Mouse (Mus musculus): ENCODE results near the gene Rbfox1. TPM values are rescaled to one million over a fixed set of nuclear protein-coding genes. Genes with fewer than 3 reads are reported as not detected.

Gene Rbfox1
- polyA plus RNA-seq, 1 experiment from 2014 or later, result 4.5 TPM

GRCm38 (mm10) chr16:6882683-6883430, 997.7 kb downstream of the Rbfox1 start:
- no peak overlapping the region for H3K4me3 ChIP-seq (replicated peaks; ENCODE audit: low read length)
- no peaks in the 10 kb centered on the region for H3K4me1 ChIP-seq (ENCODE audit: control insufficient read depth, insufficient read depth, low read length)
- no peaks in the 10 kb centered on the region for H3K9me3 ChIP-seq (replicated peaks; ENCODE audit: control insufficient read depth, low read length)
- H3K27ac ChIP-seq (ENCODE audit: low read length), result no peak overlapping the region
- no peak for ATAC-seq (ENCODE audit: insufficient read depth, low FRiP score)
- WGBS, result 36% methylated on average over 12 of the region's 12 CpGs
- H3K9ac ChIP-seq (ENCODE audit: low read length), result no peak overlapping the region
- no peaks in the 10 kb centered on the region for H3K27me3 ChIP-seq (ENCODE audit: control insufficient read depth, insufficient read depth, low read length)
- no peak overlapping the region for H3K4me2 ChIP-seq (ENCODE audit: low read depth, low read length)
- no peaks in the 10 kb centered on the region for H3K36me3 ChIP-seq (ENCODE audit: control insufficient read depth, insufficient read depth, low read length)

- Histone ChIP-seq H3K36me3 (ENCODE audit: control insufficient read depth, insufficient read depth, low read length) (no peaks in the 10 kb centered on the region), H3K27me3 (ENCODE audit: control insufficient read depth, insufficient read depth, low read length) (no peaks in the 10 kb centered on the region), H3K4me3 (replicated peaks; ENCODE audit: low read length) (no peak overlapping the region), H3K9ac (ENCODE audit: low read length) (no peak overlapping the region), H3K27ac (ENCODE audit: low read length) (no peak overlapping the region), H3K4me1 (ENCODE audit: control insufficient read depth, insufficient read depth, low read length) (no peaks in the 10 kb centered on the region), H3K9me3 (replicated peaks; ENCODE audit: control insufficient read depth, low read length) (no peaks in the 10 kb centered on the region), H3K4me2 (ENCODE audit: low read depth, low read length) (no peak overlapping the region)
- no peak for ATAC-seq (ENCODE audit: insufficient read depth, low FRiP score)
- WGBS, result 23% methylated on average over 1 of the region's 1 CpGs
Measured at GRCm38 (mm10) chr16:6883798-6884197, 998.6 kb downstream of the Rbfox1 start.

- no peaks in the 10 kb centered on the region for H3K9me3 ChIP-seq (replicated peaks; ENCODE audit: control insufficient read depth, low read length)
- no peak for ATAC-seq (ENCODE audit: insufficient read depth, low FRiP score)
- H3K27ac ChIP-seq (ENCODE audit: low read length), result no peak overlapping the region
- 76% methylated on average over 3 of the region's 3 CpGs for WGBS
- H3K4me3 ChIP-seq (replicated peaks; ENCODE audit: low read length), result no peak overlapping the region
- H3K4me2 ChIP-seq (ENCODE audit: low read depth, low read length), result no peak overlapping the region
- no peaks in the 10 kb centered on the region for H3K36me3 ChIP-seq (ENCODE audit: control insufficient read depth, insufficient read depth, low read length)
- no peaks in the 10 kb centered on the region for H3K4me1 ChIP-seq (ENCODE audit: control insufficient read depth, insufficient read depth, low read length)
- H3K27me3 ChIP-seq (ENCODE audit: control insufficient read depth, insufficient read depth, low read length), result no peaks in the 10 kb centered on the region
- no peak overlapping the region for H3K9ac ChIP-seq (ENCODE audit: low read length)
Measured at GRCm38 (mm10) chr16:6885617-6886016, 1000.5 kb downstream of the Rbfox1 start.

DNA sequence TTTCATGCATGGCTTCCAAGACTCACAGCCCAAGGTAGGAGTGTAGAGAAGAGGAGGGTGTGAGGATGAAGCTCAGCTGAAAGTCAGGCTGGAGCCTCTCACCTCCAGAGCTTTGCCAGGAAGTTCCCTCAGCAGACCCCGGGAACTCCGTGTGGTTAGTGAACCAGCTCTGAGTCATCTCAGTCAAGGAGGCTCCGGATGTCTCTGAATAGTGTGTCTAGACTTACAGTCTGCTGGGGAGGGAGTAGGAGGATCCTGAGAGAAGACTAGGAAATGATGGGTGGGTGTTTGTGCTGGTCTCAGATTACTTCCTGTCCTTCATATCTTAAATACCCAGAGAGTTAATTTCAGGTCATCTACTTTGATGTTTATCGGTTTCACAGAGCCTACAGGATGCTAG, 1004.1 kb downstream of the Rbfox1 start:
- WGBS, result 49% methylated on average over 4 of the region's 4 CpGs
- Histone ChIP-seq H3K9me3 (replicated peaks; ENCODE audit: control insufficient read depth, low read length) (no peaks in the 10 kb centered on the region), H3K4me1 (ENCODE audit: control insufficient read depth, insufficient read depth, low read length) (no peaks in the 10 kb centered on the region), H3K36me3 (ENCODE audit: control insufficient read depth, insufficient read depth, low read length) (no peaks in the 10 kb centered on the region), H3K27me3 (ENCODE audit: control insufficient read depth, insufficient read depth, low read length) (no peaks in the 10 kb centered on the region), H3K4me3 (replicated peaks; ENCODE audit: low read length) (no peak overlapping the region), H3K4me2 (ENCODE audit: low read depth, low read length) (no peak overlapping the region), H3K9ac (ENCODE audit: low read length) (no peak overlapping the region), H3K27ac (ENCODE audit: low read length) (no peak overlapping the region)
- ATAC-seq (ENCODE audit: insufficient read depth, low FRiP score), result no peak

- no peak for ATAC-seq (ENCODE audit: insufficient read depth, low FRiP score)
- 42% methylated on average over 6 of the region's 6 CpGs for WGBS
Measured at GRCm38 (mm10) chr16:6897734-6898133, 1012.6 kb downstream of the Rbfox1 start.

DNA sequence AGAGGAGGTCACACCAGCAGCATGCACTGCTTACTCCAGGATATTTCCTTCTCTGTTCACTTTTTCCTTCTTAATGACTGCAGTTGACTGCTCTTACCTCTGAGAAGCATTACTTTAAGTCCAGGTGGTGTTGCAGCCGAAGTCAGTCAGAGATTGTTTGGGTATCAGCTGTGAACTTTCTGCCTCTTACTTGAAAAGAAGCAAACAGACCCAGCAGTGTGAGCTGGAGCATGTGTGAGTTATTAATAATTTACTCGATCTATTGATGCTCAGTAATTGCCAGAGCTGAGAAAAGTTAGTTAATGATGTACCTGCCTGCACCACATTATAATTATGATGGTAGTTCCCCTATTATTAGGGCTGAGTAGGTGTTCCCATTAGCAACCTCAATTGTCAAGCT, 1014.9 kb downstream of the Rbfox1 start:
- no peaks in the 10 kb centered on the region for H3K9me3 ChIP-seq (replicated peaks; ENCODE audit: control insufficient read depth, low read length)
- H3K9ac ChIP-seq (ENCODE audit: low read length), result no peak overlapping the region
- H3K4me2 ChIP-seq (ENCODE audit: low read depth, low read length), result no peak overlapping the region
- H3K4me1 ChIP-seq (ENCODE audit: control insufficient read depth, insufficient read depth, low read length), result no peaks in the 10 kb centered on the region
- H3K27ac ChIP-seq (ENCODE audit: low read length), result no peak overlapping the region
- no peaks in the 10 kb centered on the region for H3K36me3 ChIP-seq (ENCODE audit: control insufficient read depth, insufficient read depth, low read length)
- H3K4me3 ChIP-seq (replicated peaks; ENCODE audit: low read length), result no peak overlapping the region
- no peak for ATAC-seq (ENCODE audit: insufficient read depth, low FRiP score)
- H3K27me3 ChIP-seq (ENCODE audit: control insufficient read depth, insufficient read depth, low read length), result no peaks in the 10 kb centered on the region
- 27% methylated on average over 2 of the region's 2 CpGs for WGBS

More at GRCm38 (mm10) chr16:6897734-6898133, 1012.6 kb downstream of the Rbfox1 start:
- no peaks in the 10 kb centered on the region for H3K36me3 ChIP-seq (ENCODE audit: control insufficient read depth, insufficient read depth, low read length)
- no peak overlapping the region for H3K9ac ChIP-seq (ENCODE audit: low read length)
- H3K27me3 ChIP-seq (ENCODE audit: control insufficient read depth, insufficient read depth, low read length), result no peaks in the 10 kb centered on the region
- no peak overlapping the region for H3K4me2 ChIP-seq (ENCODE audit: low read depth, low read length)
- no peaks in the 10 kb centered on the region for H3K4me1 ChIP-seq (ENCODE audit: control insufficient read depth, insufficient read depth, low read length)
- no peaks in the 10 kb centered on the region for H3K9me3 ChIP-seq (replicated peaks; ENCODE audit: control insufficient read depth, low read length)
- H3K27ac ChIP-seq (ENCODE audit: low read length), result no peak overlapping the region
- H3K4me3 ChIP-seq (replicated peaks; ENCODE audit: low read length), result no peak overlapping the region

DNA sequence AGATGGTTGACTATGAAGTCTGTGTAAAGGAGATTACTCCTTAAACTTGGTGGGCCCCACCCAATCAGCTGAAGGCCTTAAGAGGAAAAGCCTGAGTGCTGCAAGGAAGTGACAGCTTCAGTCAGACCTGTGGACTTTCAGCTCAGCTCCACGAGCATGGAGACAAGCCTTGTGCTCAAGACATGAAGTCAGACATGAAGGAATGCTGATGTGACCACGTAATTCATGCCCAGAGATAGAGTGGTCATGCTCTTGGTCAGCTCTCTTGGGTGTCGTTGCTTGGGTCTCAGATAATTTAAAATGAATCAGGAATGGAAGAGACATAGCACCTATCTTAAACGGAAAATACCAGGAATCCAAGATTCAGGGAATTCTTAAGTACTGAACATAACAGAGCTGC, 1019.8 kb downstream of the Rbfox1 start:
- H3K27me3 ChIP-seq (ENCODE audit: control insufficient read depth, insufficient read depth, low read length), result no peaks in the 10 kb centered on the region

GRCm38 (mm10) chr16:6906001-6906400, 1020.8 kb downstream of the Rbfox1 start:
- 69% methylated on average over 2 of the region's 2 CpGs for WGBS
- H3K4me3 ChIP-seq (replicated peaks; ENCODE audit: low read length), result no peak overlapping the region

More for the DNA sequence above, 1019.8 kb downstream of the Rbfox1 start:
- Histone ChIP-seq H3K4me2 (ENCODE audit: low read depth, low read length) (no peak overlapping the region), H3K9ac (ENCODE audit: low read length) (no peak overlapping the region), H3K36me3 (ENCODE audit: control insufficient read depth, insufficient read depth, low read length) (no peaks in the 10 kb centered on the region), H3K4me1 (ENCODE audit: control insufficient read depth, insufficient read depth, low read length) (no peaks in the 10 kb centered on the region), H3K4me3 (replicated peaks; ENCODE audit: low read length) (no peak overlapping the region), H3K9me3 (replicated peaks; ENCODE audit: control insufficient read depth, low read length) (no peaks in the 10 kb centered on the region), H3K27ac (ENCODE audit: low read length) (no peak overlapping the region)
- WGBS, result 67% methylated on average over 4 of the region's 4 CpGs
- no peak for ATAC-seq (ENCODE audit: insufficient read depth, low FRiP score)

DNA sequence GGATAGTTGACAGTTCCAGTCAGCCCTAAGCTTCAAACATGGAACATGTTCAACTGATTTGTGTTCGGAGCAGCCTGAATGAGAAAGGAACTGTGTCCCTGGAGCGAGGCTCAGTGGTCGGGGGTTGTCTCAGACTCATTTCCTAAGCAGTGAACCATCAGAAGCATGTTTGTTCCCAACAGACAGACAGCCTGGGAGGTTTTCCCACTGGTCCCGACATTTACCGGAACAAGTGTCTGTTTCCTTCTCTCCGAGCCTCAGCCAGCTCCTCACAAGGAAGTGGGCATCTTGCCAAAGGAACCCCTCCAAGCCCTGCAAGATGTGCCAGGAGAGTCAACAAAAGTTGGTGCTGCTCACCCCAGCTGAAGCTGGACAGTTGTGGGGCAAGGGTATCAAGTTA, 1022.4 kb downstream of the Rbfox1 start:
- no peaks in the 10 kb centered on the region for H3K9me3 ChIP-seq (replicated peaks; ENCODE audit: control insufficient read depth, low read length)
- ATAC-seq (ENCODE audit: insufficient read depth, low FRiP score), result no peak
- WGBS, result 43% methylated on average over 6 of the region's 6 CpGs
- H3K9ac ChIP-seq (ENCODE audit: low read length), result no peak overlapping the region
- H3K36me3 ChIP-seq (ENCODE audit: control insufficient read depth, insufficient read depth, low read length), result no peaks in the 10 kb centered on the region
- no peaks in the 10 kb centered on the region for H3K4me1 ChIP-seq (ENCODE audit: control insufficient read depth, insufficient read depth, low read length)
- H3K4me3 ChIP-seq (replicated peaks; ENCODE audit: low read length), result no peak overlapping the region
- H3K27ac ChIP-seq (ENCODE audit: low read length), result no peak overlapping the region
- H3K27me3 ChIP-seq (ENCODE audit: control insufficient read depth, insufficient read depth, low read length), result no peaks in the 10 kb centered on the region
- no peak overlapping the region for H3K4me2 ChIP-seq (ENCODE audit: low read depth, low read length)

More at GRCm38 (mm10) chr16:6906001-6906400, 1020.8 kb downstream of the Rbfox1 start:
- Histone ChIP-seq H3K27ac (ENCODE audit: low read length) (no peak overlapping the region), H3K4me1 (ENCODE audit: control insufficient read depth, insufficient read depth, low read length) (no peaks in the 10 kb centered on the region), H3K27me3 (ENCODE audit: control insufficient read depth, insufficient read depth, low read length) (no peaks in the 10 kb centered on the region), H3K4me2 (ENCODE audit: low read depth, low read length) (no peak overlapping the region), H3K9me3 (replicated peaks; ENCODE audit: control insufficient read depth, low read length) (no peaks in the 10 kb centered on the region), H3K36me3 (ENCODE audit: control insufficient read depth, insufficient read depth, low read length) (no peaks in the 10 kb centered on the region), H3K9ac (ENCODE audit: low read length) (no peak overlapping the region)
- no peak for ATAC-seq (ENCODE audit: insufficient read depth, low FRiP score)

Data from stomach, embryonic 16.5 days (tissue).